Mouse (Mus musculus) monocyte, adult 5-6 weeks (primary cell): ENCODE results near the gene Gm10153. TPM values are rescaled to one million over a fixed set of nuclear protein-coding genes. Genes with fewer than 3 reads are reported as not detected.
"Not testable (repeated sequence)": the region's sequence is repeated elsewhere in the genome, so short reads cannot be mapped to it uniquely, and the experiment has no call there.

Experiments
- ATAC-seq: fragments of 153-309, 156-312 bp; replicated peaks from 2 replicates; pipeline ENCODE4 v1.8.0; 2017; ENCODE audit warnings: mild to moderate bottlenecking; ENCODE audit not compliant: low TSS enrichment, insufficient number of reproducible peaks, severe bottlenecking, poor library complexity, low FRiP score
- total RNA-seq: library from RNA; stranded (forward); fragments of 200-1000, 200-491, 200-594 nt; gene quantifications from 3 replicates; pipeline ENCODE4 v1.2.3, GENCODE M21; 2017

Gene Gm10153
- not detected in 3 replicates for total RNA-seq

DNA sequence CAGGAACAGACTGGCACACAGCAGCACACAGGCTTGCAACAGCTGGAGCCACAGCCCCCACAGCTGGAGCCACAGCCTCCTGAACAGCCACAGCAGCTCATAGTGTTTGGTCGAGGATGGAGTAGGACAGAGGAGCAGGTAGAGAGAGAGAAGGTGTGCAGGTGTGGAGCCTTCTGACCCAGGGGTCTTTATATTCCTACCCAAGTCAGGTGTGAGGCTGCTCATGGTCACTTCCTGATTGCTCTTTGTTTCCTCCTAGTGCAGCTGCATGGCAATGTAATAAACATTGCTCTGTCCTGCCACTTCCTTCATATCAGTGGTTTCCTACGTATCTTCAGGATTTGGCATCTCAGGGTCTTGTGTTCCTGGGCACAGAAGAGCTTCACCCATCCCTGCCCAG lies at the start of gene Gm10153:
Gm10153 (minus strand) TSS at position 101 of the 400 bp plus-strand sequence.
- no peak for ATAC-seq

DNA sequence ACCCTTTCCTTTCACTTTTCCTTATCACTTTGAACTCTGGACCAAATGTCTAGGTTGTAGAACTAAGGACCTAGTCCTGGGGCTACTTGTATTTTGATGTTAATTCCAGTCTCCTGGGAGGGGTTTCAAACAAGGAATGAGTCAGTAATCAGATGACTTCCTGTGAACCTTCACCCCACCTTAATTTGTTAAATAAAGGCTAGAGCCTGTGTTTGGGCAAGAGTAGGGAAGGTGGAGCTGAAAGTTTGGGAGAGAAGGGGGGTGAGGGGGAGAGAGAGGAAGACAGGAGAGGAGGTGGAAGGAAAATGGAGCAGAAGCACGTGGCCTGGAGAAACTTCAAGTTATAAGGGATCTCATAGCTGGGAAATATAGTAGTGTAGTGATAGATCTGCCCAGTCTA lies 41.4 kb upstream of the Gm10153 start:
- ATAC-seq: no peak

DNA sequence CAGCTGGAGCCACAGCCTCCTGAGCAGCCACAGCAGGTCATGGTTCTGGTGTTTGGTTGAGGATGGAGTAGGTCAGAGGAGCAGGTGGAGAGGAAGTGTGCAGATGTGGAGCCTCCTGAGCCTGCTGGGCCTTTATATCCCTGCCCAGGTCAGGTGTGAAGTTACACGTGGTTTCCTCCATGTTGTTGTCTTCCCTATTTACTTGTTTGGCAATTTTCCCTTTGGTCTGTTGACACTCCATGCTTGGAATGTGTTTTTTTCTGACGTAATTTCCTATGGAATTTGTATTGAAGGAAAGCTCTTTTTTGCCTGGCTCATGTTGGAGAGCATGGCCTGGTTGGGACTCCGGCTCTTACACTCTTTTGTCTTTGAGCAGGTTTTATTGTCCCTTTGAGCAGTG lies 39.7 kb upstream of the Gm10153 start, which contains the start of gene Krtap5-5:
Krtap5-5 (minus strand) TSS at position 101 of the 400 bp plus-strand sequence.
- ATAC-seq: not testable (repeated sequence)

DNA sequence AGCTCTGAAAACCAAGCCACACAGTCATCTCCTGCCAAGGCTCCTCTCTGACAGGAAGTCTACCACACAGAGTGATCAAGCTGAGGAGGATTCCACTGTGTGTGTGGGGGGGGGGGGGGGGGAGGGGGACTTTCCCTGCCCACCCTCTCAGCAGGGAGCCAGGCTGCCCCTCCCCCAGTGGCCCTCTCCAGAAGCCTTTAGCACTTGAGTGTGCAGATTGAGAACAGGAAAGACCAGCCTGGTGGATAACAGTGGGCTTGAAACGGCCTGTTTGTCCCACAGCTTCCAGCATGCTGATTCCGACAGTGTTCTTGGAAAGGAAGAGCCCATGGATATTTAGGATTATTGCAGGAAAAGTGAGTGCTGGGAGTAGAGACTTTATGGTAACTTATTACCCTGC lies 34.3 kb upstream of the Gm10153 start:
- ATAC-seq: no peak

DNA sequence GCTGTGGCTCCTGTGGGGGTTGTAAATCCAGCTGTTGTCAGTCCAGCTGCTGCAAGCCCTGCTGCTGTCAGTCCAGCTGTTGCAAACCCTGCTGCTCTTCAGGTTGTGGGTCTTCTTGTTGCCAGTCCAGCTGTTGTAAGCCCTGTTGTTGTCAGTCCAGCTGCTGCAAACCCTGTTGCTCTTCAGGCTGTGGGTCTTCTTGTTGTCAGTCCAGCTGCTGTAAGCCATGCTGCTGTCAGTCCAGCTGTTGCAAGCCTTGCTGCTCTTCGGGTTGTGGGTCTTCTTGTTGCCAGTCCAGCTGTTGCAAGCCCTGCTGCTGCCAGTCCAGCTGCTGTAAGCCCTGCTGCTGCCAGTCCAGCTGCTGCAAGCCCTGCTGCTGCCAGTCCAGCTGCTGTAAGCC lies 21.9 kb upstream of the Gm10153 start:
- not testable (repeated sequence) for ATAC-seq

DNA sequence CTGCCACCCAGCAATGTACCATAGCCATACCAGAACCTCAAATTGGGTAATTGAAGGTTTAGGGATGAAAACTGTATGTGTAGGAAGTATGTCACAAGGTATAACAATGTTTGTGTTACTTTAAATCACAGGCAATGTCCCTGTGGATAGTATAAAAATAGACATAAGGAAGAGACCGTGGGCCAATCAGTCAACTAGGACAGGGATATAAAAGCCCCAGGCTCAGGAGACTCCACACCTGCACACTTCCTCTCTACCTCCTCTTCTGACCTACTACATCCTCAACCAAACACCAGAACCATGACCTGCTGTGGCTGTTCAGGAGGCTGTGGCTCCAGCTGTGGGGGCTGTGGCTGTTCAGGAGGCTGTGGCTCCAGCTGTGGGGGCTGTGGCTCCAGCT lies 21.4 kb upstream of the Gm10153 start, which contains the start of gene Gm7579:
Gm7579 (plus strand) TSS at position 301 of the 400 bp plus-strand sequence.
- no peak for ATAC-seq

DNA sequence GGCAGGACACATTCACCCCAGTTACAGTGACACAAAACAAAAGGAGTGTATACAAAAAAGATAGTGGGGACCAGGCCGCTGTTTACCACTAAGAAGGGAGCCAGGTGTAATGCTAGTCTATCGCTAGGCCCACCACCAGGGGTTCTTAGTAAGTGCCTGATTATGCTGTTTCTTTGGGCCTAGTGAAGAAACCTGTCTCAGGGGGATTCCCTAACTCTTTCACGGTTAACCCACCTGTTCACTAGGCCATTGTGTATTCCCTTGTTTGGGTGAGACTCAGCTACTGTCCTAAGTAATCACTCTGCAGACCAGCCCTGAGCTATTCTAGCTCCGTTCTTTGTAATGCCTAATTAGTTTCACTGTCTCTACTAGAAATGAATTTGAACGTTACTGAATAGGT lies 16.7 kb upstream of the Gm10153 start:
- ATAC-seq: not testable (repeated sequence)

DNA sequence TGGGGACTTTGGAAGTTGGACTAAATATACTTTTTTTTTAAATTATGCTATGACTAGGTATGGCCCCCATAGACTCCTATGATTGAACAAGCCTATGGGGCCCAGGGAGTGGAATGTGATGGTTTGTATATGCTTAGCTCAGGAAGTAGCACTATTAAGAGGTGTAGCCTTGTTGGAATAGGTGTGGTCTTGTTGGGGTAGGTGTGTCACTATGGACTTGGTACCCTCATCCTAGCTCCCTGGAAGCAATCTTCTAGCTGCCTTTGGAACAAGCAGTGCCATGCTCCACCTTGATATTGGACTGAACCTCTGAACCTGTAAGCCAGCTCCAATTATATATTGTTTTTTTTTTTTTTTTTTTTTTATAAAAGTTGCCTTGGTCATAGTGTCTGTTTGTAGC lies 15.3 kb upstream of the Gm10153 start:
- no peak for ATAC-seq

DNA sequence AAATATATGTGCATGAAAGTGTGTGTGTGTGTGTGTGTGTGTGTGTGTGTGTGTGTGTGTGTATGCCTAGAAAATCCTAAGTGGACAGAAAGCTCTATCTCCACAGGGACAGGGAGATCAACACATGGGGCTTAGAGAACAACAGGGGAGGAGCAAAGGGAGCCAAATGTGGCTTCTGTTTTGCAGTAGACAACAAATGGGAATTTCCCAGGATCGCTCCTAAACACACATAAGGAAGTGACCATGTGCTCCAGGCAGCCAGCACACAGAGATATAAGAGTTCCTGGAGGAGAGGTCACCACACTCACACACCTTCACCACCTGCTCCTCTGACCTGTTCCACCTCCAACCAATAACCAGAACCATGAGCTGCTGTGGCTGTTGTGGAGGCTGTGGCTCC lies 10.9 kb upstream of the Gm10153 start, which contains the start of gene Krtap5-3:
Krtap5-3 (plus strand) TSS at position 301 of the 400 bp plus-strand sequence.
- no peak for ATAC-seq

DNA sequence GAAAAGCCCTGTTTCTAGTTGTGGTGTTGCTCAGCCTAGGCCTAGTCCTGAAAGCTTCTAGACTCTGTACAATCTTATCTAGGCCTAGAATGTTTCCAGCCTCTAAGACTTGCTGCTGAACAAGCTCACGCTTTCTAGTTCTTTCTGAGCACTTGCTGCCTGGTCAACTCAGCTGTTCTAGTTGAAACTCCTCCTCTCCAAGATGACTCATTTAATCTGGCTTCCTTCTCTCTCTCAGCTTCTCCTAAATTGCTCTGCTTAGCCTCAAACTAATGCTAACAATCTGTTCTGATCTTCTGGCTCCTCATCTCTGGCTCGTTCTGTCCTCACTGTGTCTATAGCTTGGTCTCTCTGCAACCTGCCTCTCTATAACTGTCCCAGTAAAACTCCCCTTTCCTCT lies 8.6 kb upstream of the Gm10153 start:
- no peak for ATAC-seq

DNA sequence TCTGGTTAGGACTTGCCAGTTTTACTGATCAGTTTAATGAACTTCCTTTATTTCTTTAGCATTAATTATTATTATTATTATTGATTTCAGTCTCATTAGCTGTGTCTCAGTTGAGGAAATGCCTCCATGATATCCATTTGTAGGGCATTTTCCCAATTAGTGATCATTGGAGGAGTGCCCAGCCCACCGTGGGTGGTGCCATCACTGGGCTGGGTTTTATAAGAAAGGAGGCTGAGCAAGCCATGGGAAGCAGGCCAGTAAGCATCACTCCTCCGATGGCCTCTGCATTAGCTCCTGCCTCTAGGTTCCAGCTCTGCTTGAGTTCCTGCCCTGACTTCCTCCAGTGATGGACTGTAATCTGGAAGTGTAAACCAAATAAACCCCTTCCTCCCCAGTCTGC lies 2.0 kb downstream of the Gm10153 start:
- no peak for ATAC-seq

DNA sequence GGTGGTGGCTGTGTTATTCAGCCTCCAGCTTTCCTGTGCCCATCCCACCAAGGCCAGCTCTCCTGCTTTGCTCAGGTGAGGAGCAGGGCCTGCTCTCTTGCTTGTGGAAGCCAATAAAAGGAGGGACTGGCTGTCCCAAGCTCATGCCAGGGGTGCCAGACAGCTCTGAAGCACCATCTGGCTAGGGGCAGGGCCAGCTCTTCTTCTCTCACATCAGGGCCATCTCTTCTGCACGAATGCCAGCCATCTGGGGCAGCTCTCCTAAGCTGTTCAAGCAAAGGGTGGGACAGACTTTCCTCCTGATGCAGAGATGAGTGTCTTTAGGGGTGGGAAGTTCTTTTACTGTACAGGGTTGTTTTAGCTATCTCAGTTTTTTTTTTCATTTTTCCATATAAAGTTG lies 9.2 kb downstream of the Gm10153 start:
- no peak for ATAC-seq

DNA sequence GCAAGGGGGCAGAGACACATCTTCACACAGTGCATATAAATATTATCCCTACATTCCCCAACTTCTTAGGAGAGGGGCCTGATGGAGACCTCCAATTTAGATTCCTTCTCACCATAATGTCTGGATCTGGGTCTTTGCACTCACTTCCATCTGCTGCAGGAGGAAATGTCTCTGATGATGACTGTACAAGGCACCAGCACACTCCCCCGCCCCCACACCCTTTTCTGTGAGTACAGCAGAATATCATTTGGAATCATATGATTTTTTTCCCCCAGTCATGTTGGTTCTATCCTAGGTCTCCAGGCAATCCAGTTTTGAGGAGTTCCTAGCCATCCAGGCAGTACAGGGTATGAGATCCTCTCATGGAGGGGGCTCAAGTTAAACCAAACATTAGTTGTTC lies 11.5 kb downstream of the Gm10153 start:
- ATAC-seq: no peak

DNA sequence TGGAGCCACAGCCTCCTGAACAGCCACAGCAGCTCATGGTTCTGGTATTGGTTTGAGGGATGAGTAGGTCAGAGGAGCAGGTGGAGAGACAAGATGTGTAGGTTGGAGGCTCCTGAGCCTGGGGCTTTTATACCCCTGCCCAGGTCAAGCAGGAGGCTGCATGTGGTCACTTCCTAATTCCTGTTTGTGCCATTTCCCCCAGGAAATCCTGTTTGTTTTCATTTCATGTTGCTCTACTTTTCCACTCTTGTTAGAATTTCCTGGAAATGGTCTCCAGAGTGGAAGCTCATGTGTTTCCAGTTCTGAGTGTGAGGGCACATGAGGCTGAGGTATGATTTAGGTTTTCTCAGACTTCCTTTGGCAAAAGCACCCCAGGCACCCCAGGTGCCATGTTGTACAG lies 14.3 kb downstream of the Gm10153 start, which contains the start of gene Krtap5-2:
Krtap5-2 (minus strand) TSS at position 101 of the 400 bp plus-strand sequence.
- not testable (repeated sequence) for ATAC-seq

DNA sequence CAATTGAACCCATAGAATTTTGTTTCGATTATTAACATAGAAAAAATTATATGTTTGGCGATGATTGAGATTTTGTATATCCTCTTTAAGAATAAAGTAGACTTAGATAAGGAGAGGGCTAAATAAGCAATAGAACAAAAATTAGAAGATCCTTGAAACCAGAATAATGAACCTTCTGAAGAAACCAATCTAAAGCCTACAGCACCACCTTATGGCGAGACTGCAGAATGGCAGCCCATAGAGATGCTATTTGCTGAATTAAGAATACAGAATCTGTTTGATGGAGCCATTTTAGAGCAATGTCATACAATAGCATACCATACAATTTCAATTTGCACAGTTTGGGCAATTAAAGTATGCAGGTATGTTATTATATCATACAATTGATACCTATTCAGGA lies 20.4 kb downstream of the Gm10153 start:
- ATAC-seq: no peak

DNA sequence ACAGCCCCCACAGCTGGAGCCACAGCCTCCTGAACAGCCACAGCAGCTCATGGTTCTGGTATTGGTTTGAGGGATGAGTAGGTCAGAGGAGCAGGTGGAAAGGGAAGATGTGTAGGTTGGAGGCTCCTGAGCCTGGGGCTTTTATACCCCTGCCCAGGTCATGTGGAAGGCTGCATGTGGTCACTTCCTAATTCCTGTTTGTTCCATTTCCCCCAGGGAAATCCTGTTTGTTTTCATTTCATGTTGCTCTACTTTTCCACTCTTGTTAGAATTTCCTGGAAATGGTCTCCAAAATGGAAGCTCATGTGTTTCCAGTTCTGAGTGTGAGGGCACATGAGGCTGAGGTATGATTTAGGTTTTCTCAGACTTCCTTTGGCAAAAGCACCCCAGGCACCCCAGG lies 24.6 kb downstream of the Gm10153 start, which contains the start of gene Gm4553:
Gm4553 (minus strand) TSS at position 101 of the 400 bp plus-strand sequence.
- not testable (repeated sequence) for ATAC-seq

DNA sequence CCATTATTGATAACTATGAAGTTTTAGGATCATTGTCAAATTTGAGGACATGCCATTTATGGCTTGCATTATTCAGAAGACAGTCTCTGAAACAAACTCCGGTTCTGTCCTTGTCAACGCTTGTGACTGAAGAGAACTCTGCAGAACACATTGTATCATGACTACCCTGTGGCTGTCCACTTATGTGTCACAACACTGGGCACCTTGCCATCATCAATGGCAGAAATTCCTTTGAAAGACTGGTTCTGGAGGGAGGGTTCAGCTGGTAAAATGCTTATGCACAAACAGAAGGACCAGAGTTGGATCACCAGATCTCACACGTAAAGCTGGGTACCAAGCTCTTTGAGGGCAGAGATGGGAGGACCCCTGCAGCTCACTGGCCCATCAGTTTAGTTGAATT lies 30.8 kb downstream of the Gm10153 start:
- ATAC-seq: no peak

DNA sequence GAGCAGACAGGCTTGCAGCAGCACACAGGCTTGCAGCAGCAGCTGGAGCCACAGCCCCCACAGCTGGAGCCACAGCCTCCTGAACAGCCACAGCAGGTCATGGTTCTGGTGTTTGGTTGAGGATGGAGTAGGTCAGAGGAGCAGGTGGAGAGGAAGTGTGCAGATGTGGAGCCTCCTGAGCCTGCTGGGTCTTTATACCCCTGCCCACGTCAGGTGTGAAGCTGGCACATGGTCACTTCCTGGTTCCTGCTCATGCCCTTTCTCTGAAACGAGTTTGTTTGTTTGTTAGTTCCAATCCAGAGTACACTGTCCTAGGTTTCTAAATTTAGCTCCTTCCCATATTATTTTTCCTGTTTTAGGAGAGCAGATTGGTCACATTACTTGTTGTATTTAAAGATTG lies 33.2 kb downstream of the Gm10153 start, which contains the start of gene Gm29735:
Gm29735 (minus strand) TSS at position 101 of the 400 bp plus-strand sequence.
- ATAC-seq: not testable (repeated sequence)

DNA sequence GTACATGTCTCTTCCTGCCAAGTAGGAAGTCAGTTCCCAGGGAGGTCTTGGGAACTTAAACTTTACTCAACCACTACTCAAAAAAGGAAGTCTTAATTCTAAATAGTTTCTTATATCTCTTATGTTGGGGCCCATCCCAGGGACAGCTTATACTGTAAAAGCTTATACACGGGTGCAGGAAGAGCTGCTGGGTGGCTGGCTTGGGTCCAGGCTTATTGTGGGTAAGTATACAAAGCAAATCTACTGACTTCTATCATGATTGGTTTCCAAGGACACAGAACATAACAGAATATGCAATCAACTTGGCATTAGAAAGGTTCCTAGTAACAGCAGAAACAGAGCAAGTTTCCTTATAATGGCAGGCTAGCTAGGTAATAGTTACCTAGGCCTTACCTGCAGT lies 34.9 kb downstream of the Gm10153 start:
- no peak for ATAC-seq

DNA sequence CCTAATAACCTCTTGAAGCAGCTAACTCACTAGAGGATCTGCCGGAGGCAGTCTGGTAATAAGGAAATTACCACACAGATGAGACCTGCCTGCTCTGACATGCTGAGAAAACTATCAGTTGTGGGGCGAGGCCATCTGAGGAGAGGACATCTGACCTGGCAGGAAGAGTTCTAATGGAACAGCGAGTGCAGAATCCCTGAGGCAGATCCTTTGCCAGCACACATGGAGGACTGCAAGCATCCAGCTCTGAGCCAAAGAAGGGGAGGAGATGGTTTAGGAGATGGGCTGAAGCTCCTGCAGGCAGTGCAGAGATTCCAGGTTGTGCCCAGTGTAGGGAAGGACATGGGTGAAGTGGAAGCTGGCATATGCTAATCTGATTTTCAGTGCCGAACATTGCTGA lies 38.0 kb downstream of the Gm10153 start:
- no peak for ATAC-seq

DNA sequence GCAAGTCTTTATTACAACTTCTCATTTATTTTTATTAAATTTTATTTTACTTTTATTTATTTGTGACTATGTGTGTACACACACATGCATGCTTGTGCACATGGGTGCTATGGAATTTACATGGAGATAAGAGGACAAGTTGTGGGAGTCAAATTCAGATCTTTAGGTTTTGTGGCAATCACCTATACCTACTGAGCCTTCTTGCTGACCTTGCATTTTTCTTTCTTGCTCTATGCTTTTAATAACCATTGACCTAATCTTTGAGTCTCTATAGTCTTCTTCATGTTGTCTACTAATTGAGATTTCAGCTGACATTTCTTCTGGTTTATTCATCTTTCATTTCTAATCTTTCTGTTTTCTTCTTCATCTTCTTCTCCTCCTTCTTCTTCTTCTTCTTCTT lies 41.6 kb downstream of the Gm10153 start:
- ATAC-seq: no peak
